Mouse (Mus musculus) ES-Bruce4 (cell line): ENCODE results near the gene Rtkn2. TPM values are rescaled to one million over a fixed set of nuclear protein-coding genes. Genes with fewer than 3 reads are reported as not detected.

ENCODE experiments used
- H3K27ac ChIP-seq: 2 replicates; pipeline ENCODE4 v1.5.1; 2012; ENCODE audit warnings: low read length, inconsistent platforms; ENCODE audit not compliant: insufficient read depth
- H3K27me3 ChIP-seq: 2 replicates; pipeline ENCODE4 v1.6.1; 2012; ENCODE audit warnings: mild to moderate bottlenecking, low read length, inconsistent platforms; ENCODE audit not compliant: control insufficient read depth, poor library complexity, insufficient read depth, severe bottlenecking
- H3K36me3 ChIP-seq: 2 replicates; pipeline ENCODE4 v1.6.1; 2012; ENCODE audit warnings: inconsistent platforms, mild to moderate bottlenecking, low read length, moderate library complexity; ENCODE audit not compliant: control insufficient read depth, poor library complexity, insufficient read depth, severe bottlenecking
- H3K4me1 ChIP-seq: one replicate; pipeline ENCODE4 v1.8.1; 2011; ENCODE audit warnings: low read length; ENCODE audit not compliant: control insufficient read depth, insufficient read depth
- H3K4me3 ChIP-seq: 2 replicates; pipeline ENCODE4 v1.5.1; 2011; ENCODE audit warnings: low read depth, mild to moderate bottlenecking, low read length
- H3K9ac ChIP-seq: 2 replicates; pipeline ENCODE4 v1.6.1; 2012; ENCODE audit warnings: low read depth, mild to moderate bottlenecking, inconsistent platforms; ENCODE audit not compliant: poor library complexity, severe bottlenecking
- H3K9me3 ChIP-seq: replicated peaks from 2 replicates; pipeline ENCODE4 v1.6.1; 2012; ENCODE audit warnings: mild to moderate bottlenecking, low read length, inconsistent platforms; ENCODE audit not compliant: control insufficient read depth, poor library complexity, insufficient read depth, severe bottlenecking
- CTCF ChIP-seq: IDR thresholded peaks from one replicate; pipeline ENCODE4 v1.8.1; 2011; ENCODE audit warnings: low read depth, low read length
- EP300 ChIP-seq: IDR thresholded peaks from 2 replicates; pipeline ENCODE4 v1.6.1; 2011; ENCODE audit warnings: low read depth, low read length; ENCODE audit not compliant: insufficient read depth
- POLR2A ChIP-seq: IDR thresholded peaks from one replicate; pipeline ENCODE4 v1.8.1; 2011; ENCODE audit warnings: low read length; ENCODE audit not compliant: insufficient read depth
- polyA plus RNA-seq: library from polyadenylated mRNA; stranded (reverse); fragments of >200 nt; gene quantifications from 2 replicates; pipeline ENCODE4 v1.2.4, GENCODE M21; 2011; ENCODE audit warnings: low read depth; ENCODE audit not compliant: missing spikeins, insufficient read depth, insufficient read length

Rtkn2 gene
- polyA plus RNA-seq, 1 experiment, result 19.4 TPM

GRCm38 (mm10) chr10:67983776-67984175 lies 4.4 kb downstream of the Rtkn2 start:
- TF ChIP-seq POLR2A (no peak), CTCF (no peak), EP300 (no peak)
- no peak overlapping the region for H3K9ac ChIP-seq
- H3K9me3 ChIP-seq, result no peaks in the 10 kb centered on the region
- peaks cover 3% of the 10 kb centered on the region; the same call in 1 of the 2 replicates for H3K36me3 ChIP-seq
- H3K27me3 ChIP-seq, result no peaks in the 10 kb centered on the region
- no peaks in the 10 kb centered on the region for H3K4me1 ChIP-seq
- H3K27ac ChIP-seq, result no peak overlapping the region
- no peak overlapping the region for H3K4me3 ChIP-seq

DNA sequence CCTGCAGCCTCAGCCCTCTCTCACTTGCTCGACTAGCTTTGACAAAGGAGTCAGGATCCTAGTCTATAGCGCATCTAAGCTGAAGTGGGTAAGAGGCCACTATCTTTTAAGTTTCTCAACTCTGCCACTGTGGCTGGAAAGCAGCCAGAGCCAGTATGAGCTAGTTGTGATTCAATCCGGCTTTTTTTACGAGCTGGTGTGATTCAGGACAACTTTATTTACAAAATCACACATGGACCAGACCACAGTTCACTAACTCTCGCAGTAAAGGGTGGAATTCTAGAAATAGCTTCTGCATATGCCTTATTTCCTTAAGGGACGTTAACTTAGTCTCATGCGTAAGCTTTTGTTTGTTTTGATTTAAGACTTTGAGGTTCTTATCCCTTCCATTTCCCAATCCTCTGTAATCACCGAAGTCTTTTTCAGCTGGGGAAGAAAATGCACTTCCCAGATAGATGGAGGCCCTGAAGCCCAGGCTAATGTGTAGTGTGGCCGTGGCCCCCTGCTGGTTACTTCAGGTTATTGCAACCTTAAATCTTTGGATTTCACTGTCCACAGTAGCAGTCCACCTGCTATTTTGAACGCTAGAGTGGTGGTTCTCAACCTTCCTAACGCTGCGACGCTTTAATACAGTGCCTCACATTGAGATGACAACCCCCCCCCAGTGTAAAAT lies 5.0 kb downstream of the Rtkn2 start:
- Histone ChIP-seq H3K27ac (no peak overlapping the region), H3K4me3 (no peak overlapping the region), H3K9ac (no peak overlapping the region), H3K4me1 (no peaks in the 10 kb centered on the region), H3K9me3 (no peaks in the 10 kb centered on the region), H3K27me3 (no peaks in the 10 kb centered on the region), H3K36me3 (peaks cover 3% of the 10 kb centered on the region; the same call in 1 of the 2 replicates)
- TF ChIP-seq CTCF, result peak; percentile 64
- TF ChIP-seq EP300, result no peak
- TF ChIP-seq POLR2A, result no peak

- no peaks in the 10 kb centered on the region for H3K4me1 ChIP-seq
- no peak for TF ChIP-seq EP300
- TF ChIP-seq CTCF, result no peak
- no peak for TF ChIP-seq POLR2A
- H3K27ac ChIP-seq, result no peak overlapping the region
- H3K9me3 ChIP-seq, result no peaks in the 10 kb centered on the region
- H3K9ac ChIP-seq, result no peak overlapping the region
- no peaks in the 10 kb centered on the region for H3K27me3 ChIP-seq
- peaks cover 3% of the 10 kb centered on the region; the same call in 1 of the 2 replicates for H3K36me3 ChIP-seq
- H3K4me3 ChIP-seq, result no peak overlapping the region
These were observed 5.7 kb downstream of the Rtkn2 start for GRCm38 (mm10) chr10:67985100-67985499.

DNA sequence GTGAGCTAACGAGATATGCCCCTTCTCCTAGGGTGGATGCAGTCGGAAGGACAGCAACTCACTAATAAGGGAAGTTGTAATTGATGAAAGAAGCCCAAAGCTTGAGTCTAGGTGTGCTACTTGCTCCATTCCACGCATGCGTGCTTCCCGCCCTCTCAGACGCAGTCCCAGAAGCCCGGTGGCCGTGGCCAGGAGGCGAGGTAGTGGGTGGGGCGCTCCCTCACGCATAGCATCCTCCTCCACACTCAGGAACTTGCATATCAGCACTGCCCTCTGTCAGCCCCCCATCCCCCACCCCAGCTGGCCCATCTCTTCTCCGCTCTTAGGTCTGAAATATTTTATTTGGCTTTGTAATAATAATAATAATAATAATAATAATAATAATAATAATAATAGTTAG lies 16.0 kb downstream of the Rtkn2 start:
- Histone ChIP-seq H3K9me3 (0 out of 2 replicates have a peak, but pooled peaks cover 7% of the 10 kb centered on the region), H3K27ac (no peak overlapping the region), H3K36me3 (no peaks in the 10 kb centered on the region), H3K9ac (no peak overlapping the region), H3K27me3 (no peaks in the 10 kb centered on the region), H3K4me1 (peaks cover 3% of the 10 kb centered on the region), H3K4me3 (no peak overlapping the region)
- TF ChIP-seq POLR2A (no peak), EP300 (no peak), CTCF (no peak)

- peaks cover 3% of the 10 kb centered on the region for H3K4me1 ChIP-seq
- H3K27ac ChIP-seq, result no peak overlapping the region
- H3K9me3 ChIP-seq, result 0 out of 2 replicates have a peak, but pooled peaks cover 7% of the 10 kb centered on the region
- no peak overlapping the region for H3K4me3 ChIP-seq
- TF ChIP-seq POLR2A, result no peak
- TF ChIP-seq EP300, result no peak
- TF ChIP-seq CTCF, result no peak
- no peaks in the 10 kb centered on the region for H3K27me3 ChIP-seq
- no peak overlapping the region for H3K9ac ChIP-seq
- no peaks in the 10 kb centered on the region for H3K36me3 ChIP-seq
These were observed 16.8 kb downstream of the Rtkn2 start for GRCm38 (mm10) chr10:67996171-67996570.

GRCm38 (mm10) chr10:67998116-67998635 lies 18.8 kb downstream of the Rtkn2 start:
- no peak overlapping the region for H3K9ac ChIP-seq
- H3K4me3 ChIP-seq, result no peak overlapping the region
- no peaks in the 10 kb centered on the region for H3K9me3 ChIP-seq
- H3K36me3 ChIP-seq, result no peaks in the 10 kb centered on the region
- no peak for TF ChIP-seq POLR2A
- TF ChIP-seq EP300, result peak; percentile 60; the same call in 1 of the 2 replicates
- peak; percentile 100 for TF ChIP-seq CTCF
- H3K4me1 ChIP-seq, result peaks cover 3% of the 10 kb centered on the region
- H3K27me3 ChIP-seq, result no peaks in the 10 kb centered on the region
- H3K27ac ChIP-seq, result no peak overlapping the region
